Mouse (Mus musculus) C2C12 (cell line): Measurements from ENCODE around the gene C2cd5.

Source experiments
- CEBPB ChIP-seq: IDR thresholded peaks from one replicate; pipeline ENCODE4 v1.6.1; 2011; ENCODE audit warnings: low read depth, mild to moderate bottlenecking, control low read depth, moderate library complexity
- CTCF ChIP-seq: IDR thresholded peaks from one replicate; pipeline ENCODE4 v1.5.1; 2011; ENCODE audit not compliant: control insufficient read depth, insufficient read depth, insufficient read length
- MAX ChIP-seq: IDR thresholded peaks from one replicate; pipeline ENCODE4 v1.6.1; 2011; ENCODE audit warnings: mild to moderate bottlenecking, control low read depth
- MYOD1 ChIP-seq: IDR thresholded peaks from one replicate; pipeline ENCODE4 v1.6.1; 2011; ENCODE audit warnings: low read depth; ENCODE audit not compliant: control insufficient read depth, insufficient read length
- MYOG ChIP-seq: IDR thresholded peaks from one replicate; pipeline ENCODE4 v1.6.1; 2011; ENCODE audit not compliant: control insufficient read depth, insufficient read length; ENCODE audit errors: extremely low read depth
- USF1 ChIP-seq: IDR thresholded peaks from one replicate; pipeline ENCODE4 v1.6.1; 2011; ENCODE audit warnings: low read depth, mild to moderate bottlenecking, control low read depth, moderate library complexity

- TF ChIP-seq CTCF = no peak
- TF ChIP-seq USF1 = no peak
- no peak for TF ChIP-seq MAX
- no peak for TF ChIP-seq CEBPB
- TF ChIP-seq MYOD1 = no peak
- no peak for TF ChIP-seq MYOG
Measured at GRCm38 (mm10) chr6:143148868-143149267, 48.9 kb upstream of the C2cd5 start.
